15 mouse cellular contexts compared by ENCODE assay signal in the genomic region with DNA sequence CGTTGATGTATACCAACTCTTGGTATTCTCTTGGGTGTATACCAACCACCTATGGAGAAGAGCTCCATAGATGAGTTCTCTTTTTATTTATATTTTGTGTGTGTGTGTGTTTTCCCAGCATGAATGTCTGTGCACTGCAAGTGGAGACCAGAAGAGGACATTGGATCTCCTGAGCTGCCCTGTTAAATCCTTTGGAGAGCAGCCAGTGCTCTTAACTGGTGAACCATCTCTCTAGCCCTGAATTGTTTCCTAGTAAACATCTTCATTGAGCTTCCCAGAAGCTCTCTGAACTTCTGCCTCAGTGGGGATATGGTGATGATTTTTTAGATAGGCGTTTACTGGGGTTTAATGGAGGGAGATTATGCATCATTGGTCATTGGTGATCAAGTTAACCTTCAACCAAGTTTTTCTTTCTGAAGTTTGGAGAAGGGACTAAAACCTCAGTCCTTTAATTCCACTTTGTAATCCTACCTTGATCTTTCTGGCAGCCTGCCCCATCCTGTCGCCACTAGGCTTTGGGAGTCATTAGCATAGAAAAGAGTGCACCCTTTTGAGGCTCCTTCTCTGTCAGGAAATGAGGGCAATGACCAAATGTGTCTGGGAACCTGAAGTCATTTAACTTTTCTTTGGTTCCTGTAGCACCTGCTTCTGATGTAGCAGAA.
DNase-seq lines count a peak whose midpoint lies in the region; ATAC-seq and TF ChIP-seq lines count a peak whose summit lies in the region.
"Had no signal": no experiment of that assay in that cellular context is flagged by ENCODE, and none has a peak within 500 bp of the region (broad histone marks: within the 10 kb centered on the region; RNA-seq: fewer than 3 reads in every experiment).

No protein-coding gene starts in this region.

- H3K27ac ChIP-seq in gastrocnemius, adult 2 months = peak overlapping the region; percentile 60
- H3K27ac ChIP-seq in lung, embryonic 15.5 days = peak overlapping the region; percentile 53; the same call in 1 of the 2 replicates
- H3K27ac ChIP-seq in kidney, embryonic 15.5 days = peak overlapping the region; percentile 86
- H3K27ac ChIP-seq in liver, embryonic 15.5 days (replicated peaks) = peak overlapping the region; percentile 3; the same call in 1 of the 2 replicates
- H3K27ac ChIP-seq: embryonic facial prominence, embryonic 15.5 days had no signal

- DNase-seq in gastrocnemius, adult 2 months = no peak
- DNase-seq in gastrocnemius, postnatal 10 days = no peak
- DNase-seq in lung, postnatal 4 days = no peak
- no peak for DNase-seq in spleen, postnatal 36 days (ENCODE audit: low spot score in 2 of 2)
- DNase-seq in embryo, embryonic 10 days (ENCODE audit: low spot score) = no peak
- DNase-seq: cerebellum, postnatal 14 days; heart, postnatal 10 days; thymus, adult 2 months had no signal

- no peak for TF ChIP-seq CTCF in gastrocnemius, adult 2 months (IDR thresholded peaks at IDR 0.05)

- H3K4me3 ChIP-seq in gastrocnemius, adult 2 months = no peak overlapping the region
- H3K4me3 ChIP-seq in lung, embryonic 15.5 days = no peak overlapping the region
- no peak overlapping the region for H3K4me3 ChIP-seq in kidney, embryonic 15.5 days (replicated peaks)
- H3K4me3 ChIP-seq in liver, embryonic 15.5 days (replicated peaks) = no peak overlapping the region
- H3K4me3 ChIP-seq: embryonic facial prominence, embryonic 15.5 days; megakaryocyte, embryonic 14.5 days had no signal

- intact Hi-C loops in gastrocnemius, adult 2 months (cut with DNase I) = no loop called here

- H3K4me2 ChIP-seq in lung, embryonic 15.5 days = no peak overlapping the region
- H3K4me2 ChIP-seq in kidney, embryonic 15.5 days = peak overlapping the region; percentile 14; the same call in 1 of the 2 replicates
- no peak overlapping the region for H3K4me2 ChIP-seq in liver, embryonic 15.5 days
- H3K4me2 ChIP-seq: embryonic facial prominence, embryonic 15.5 days had no signal

- no peak overlapping the region for H3K9ac ChIP-seq in lung, embryonic 15.5 days
- no peak overlapping the region for H3K9ac ChIP-seq in kidney, embryonic 15.5 days
- H3K9ac ChIP-seq in liver, embryonic 15.5 days = no peak overlapping the region
- H3K9ac ChIP-seq: embryonic facial prominence, embryonic 15.5 days had no signal

- H3K27me3 ChIP-seq in lung, embryonic 15.5 days = no peaks in the 10 kb centered on the region
- no peaks in the 10 kb centered on the region for H3K27me3 ChIP-seq in kidney, embryonic 15.5 days
- H3K27me3 ChIP-seq in liver, embryonic 15.5 days = no peaks in the 10 kb centered on the region
- H3K27me3 ChIP-seq: embryonic facial prominence, embryonic 15.5 days; megakaryocyte, embryonic 14.5 days had no signal

- H3K36me3 ChIP-seq in lung, embryonic 15.5 days = no peaks in the 10 kb centered on the region
- H3K36me3 ChIP-seq in kidney, embryonic 15.5 days = 0 out of 2 replicates have a peak, but pooled peaks cover 3% of the 10 kb centered on the region
- no peaks in the 10 kb centered on the region for H3K36me3 ChIP-seq in liver, embryonic 15.5 days (replicated peaks)
- H3K36me3 ChIP-seq: embryonic facial prominence, embryonic 15.5 days had no signal

- no peak for ATAC-seq in lung, embryonic 15.5 days (ENCODE audit: borderline replicate concordance, extremely low read depth, low FRiP score, low TSS enrichment)
- no peak for ATAC-seq in kidney, embryonic 15.5 days (replicated peaks; ENCODE audit: low FRiP score)
- ATAC-seq in liver, embryonic 15.5 days (ENCODE audit: insufficient read depth) = no peak
- ATAC-seq: forebrain, embryonic 16.5 days; intestine, postnatal 0 days had no signal

- WGBS in lung, embryonic 15.5 days = 44% methylated on average over 3 of the region's 3 CpGs
- WGBS in kidney, embryonic 15.5 days = 20% methylated on average over 3 of the region's 3 CpGs
- 52% methylated on average over 3 of the region's 3 CpGs for WGBS in liver, embryonic 15.5 days (ENCODE audit: insufficient replicate concordance)

- H3K4me1 ChIP-seq in lung, embryonic 15.5 days = peaks cover 74% of the 10 kb centered on the region
- peaks cover 89% of the 10 kb centered on the region for H3K4me1 ChIP-seq in kidney, embryonic 15.5 days
- H3K4me1 ChIP-seq in liver, embryonic 15.5 days (replicated peaks) = peaks cover 80% of the 10 kb centered on the region

- no peaks in the 10 kb centered on the region for H3K9me3 ChIP-seq in lung, embryonic 15.5 days
- no peaks in the 10 kb centered on the region for H3K9me3 ChIP-seq in kidney, embryonic 15.5 days (replicated peaks)
- H3K9me3 ChIP-seq in liver, embryonic 15.5 days (replicated peaks) = no peaks in the 10 kb centered on the region
- H3K9me3 ChIP-seq: embryonic facial prominence, embryonic 15.5 days; megakaryocyte, embryonic 14.5 days had no signal

Comparison
In these comparisons a context has a peak if more than half of its experiments do, and no peak if none do; other contexts are left out.
1. H3K27ac ChIP-seq: peak in every context shown above with its lines; median percentile 86 in kidney, embryonic 15.5 days; 60 in gastrocnemius, adult 2 months; 53 in lung, embryonic 15.5 days; 3 in liver, embryonic 15.5 days.